Comparison of ENCODE assay signal across 10 mouse cellular contexts in genomic region chr5:92698837-92699529, GRCm38 (mm10). TPM values are rescaled to one million over a fixed set of nuclear protein-coding genes. Genes with fewer than 3 reads are reported as not detected.
DNase-seq lines count a peak whose midpoint lies in the region; ATAC-seq lines count a peak whose summit lies in the region.
"Had no signal": no experiment of that assay in that cellular context is flagged by ENCODE, and none has a peak within 500 bp of the region (broad histone marks: within the 10 kb centered on the region; RNA-seq: fewer than 3 reads in every experiment).

No protein-coding gene starts in this region.

- H3K4me1 ChIP-seq in heart, embryonic 11.5 days (ENCODE audit: control insufficient read depth, insufficient read depth, low read length): peaks cover 10% of the 10 kb centered on the region
- H3K4me1 ChIP-seq in hindbrain, embryonic 10.5 days (replicated peaks): peaks cover 29% of the 10 kb centered on the region
- peaks cover 25% of the 10 kb centered on the region for H3K4me1 ChIP-seq in midbrain, embryonic 12.5 days

- peak overlapping the region; percentile 50; the same call in 1 of the 2 replicates for H3K27ac ChIP-seq in heart, embryonic 11.5 days (ENCODE audit: low read depth, low read length)
- peak overlapping the region; percentile 90 for H3K27ac ChIP-seq in hindbrain, embryonic 10.5 days
- peak overlapping the region; percentile 68 for H3K27ac ChIP-seq in midbrain, embryonic 12.5 days (replicated peaks)

- H3K9me3 ChIP-seq in heart, embryonic 11.5 days (replicated peaks; ENCODE audit: control insufficient read depth, low read length): no peaks in the 10 kb centered on the region
- H3K9me3 ChIP-seq in hindbrain, embryonic 10.5 days: no peaks in the 10 kb centered on the region
- H3K9me3 ChIP-seq in midbrain, embryonic 12.5 days: no peaks in the 10 kb centered on the region

- 23% methylated on average over 17 of the region's 17 CpGs for WGBS in heart, embryonic 11.5 days (ENCODE audit: insufficient replicate concordance)
- WGBS in hindbrain, embryonic 10.5 days: 7% methylated on average over 17 of the region's 17 CpGs
- 6% methylated on average over 17 of the region's 17 CpGs for WGBS in midbrain, embryonic 12.5 days

- peak overlapping the region; percentile 29 for H3K4me3 ChIP-seq in heart, embryonic 11.5 days (ENCODE audit: low read depth, low read length)
- H3K4me3 ChIP-seq in hindbrain, embryonic 10.5 days: peak overlapping the region; percentile 48
- H3K4me3 ChIP-seq in midbrain, embryonic 12.5 days: peak overlapping the region; percentile 36

- no peak for ATAC-seq in heart, embryonic 11.5 days (replicated peaks; ENCODE audit: insufficient number of reproducible peaks, low FRiP score, low TSS enrichment)
- peak; percentile 74 for ATAC-seq in midbrain, embryonic 12.5 days (ENCODE audit: low FRiP score, low read depth)
- ATAC-seq: lung, postnatal 0 days had no signal

- no peaks in the 10 kb centered on the region for H3K36me3 ChIP-seq in heart, embryonic 11.5 days (ENCODE audit: control insufficient read depth, insufficient read depth, low read length)
- no peaks in the 10 kb centered on the region for H3K36me3 ChIP-seq in hindbrain, embryonic 10.5 days
- H3K36me3 ChIP-seq in midbrain, embryonic 12.5 days: no peaks in the 10 kb centered on the region

- 0 out of 2 replicates have a peak overlapping the region, but pooled peaks have one; percentile 54 for H3K9ac ChIP-seq in heart, embryonic 11.5 days (ENCODE audit: low read depth, low read length)
- H3K9ac ChIP-seq in midbrain, embryonic 12.5 days (replicated peaks): peak overlapping the region; percentile 48

- DNase-seq in heart, adult 9 months (ENCODE audit: low spot score in 2 of 2): no peak
- DNase-seq in ZHBTc4 (ENCODE audit: low read depth, low spot score): peak; percentile 37
- peak; percentile 60 for DNase-seq in hindbrain, embryonic 10.5 days (ENCODE audit: low spot score)
- no peak for DNase-seq in layer of hippocampus, postnatal 25 days (ENCODE audit: extremely low spot score in 1 of 2, low spot score in 1 of 2)
- no peak for DNase-seq in lung, postnatal 36 days
- DNase-seq in testis, postnatal 14 days (ENCODE audit: low spot score): no peak
- DNase-seq: adrenal gland, postnatal 25 days had no signal

- H3K4me2 ChIP-seq in heart, embryonic 11.5 days: peak overlapping the region; percentile 64
- peak overlapping the region; percentile 57 for H3K4me2 ChIP-seq in midbrain, embryonic 12.5 days (replicated peaks)

- H3K27me3 ChIP-seq in heart, embryonic 11.5 days (ENCODE audit: control insufficient read depth, insufficient read depth, low read length): no peaks in the 10 kb centered on the region
- H3K27me3 ChIP-seq in hindbrain, embryonic 10.5 days (ENCODE audit: insufficient read depth, poor library complexity, severe bottlenecking): no peaks in the 10 kb centered on the region
- H3K27me3 ChIP-seq in midbrain, embryonic 12.5 days: no peaks in the 10 kb centered on the region

RNA-seq across cellular contexts. Expression of gene Shroom3, which starts 15.7 kb away (rescaled TPM):
- polyA plus RNA-seq in heart, embryonic 11.5 days (2014; fragmentation: Nextera tagmentation; extraction: Ambion mirVana): 13.4 and 14.9 TPM in 2 replicates
- 6.5 and 7.4 TPM in 2 replicates for polyA plus RNA-seq in hindbrain, embryonic 10.5 days (2016; fragmentation: Nextera tagmentation; extraction: Ambion mirVana)
- polyA plus RNA-seq in midbrain, embryonic 12.5 days (2016; fragmentation: Nextera tagmentation; extraction: Ambion mirVana): 6.1 and 7.3 TPM in 2 replicates
- 1 to 10 TPM; 1.7 to 2.7 TPM for total RNA-seq in layer of hippocampus, postnatal 25 days (2021)

RNA-seq across cellular contexts. Expression of gene Ccdc158, which starts 23.9 kb away (rescaled TPM):
- 1.1 and 1.8 TPM in 2 replicates for polyA plus RNA-seq in heart, embryonic 11.5 days (2014; fragmentation: Nextera tagmentation; extraction: Ambion mirVana)
- 0.85 and 0.90 TPM in 2 replicates for polyA plus RNA-seq in hindbrain, embryonic 10.5 days (2016; fragmentation: Nextera tagmentation; extraction: Ambion mirVana)
- polyA plus RNA-seq in midbrain, embryonic 12.5 days (2016; fragmentation: Nextera tagmentation; extraction: Ambion mirVana): 0.43 and 0.47 TPM in 2 replicates
- total RNA-seq in layer of hippocampus, postnatal 25 days (2021): 1 to 10 TPM in 1 of 2 experiments, under 1 TPM in 1; 0.49 to 1.0 TPM

Comparison
In these comparisons a context has a peak if more than half of its experiments do, and no peak if none do; other contexts are left out.
1. DNase-seq: peak in ZHBTc4 (single experiment) and hindbrain, embryonic 10.5 days (single experiment); none in heart, adult 9 months (0 of 2), layer of hippocampus, postnatal 25 days (0 of 2), lung, postnatal 36 days (single experiment) and testis, postnatal 14 days (single experiment).
2. Peak in every context shown above with its lines, with median percentiles within 50 percentile points of each other: H3K27ac ChIP-seq and H3K4me3 ChIP-seq.